In genomic region chr1:131096132-131096695, GRCm38 (mm10) we compare ENCODE assay signal across 8 mouse cellular contexts. TPM values are rescaled to one million over a fixed set of nuclear protein-coding genes. Genes with fewer than 3 reads are reported as not detected.
DNase-seq lines count a peak whose midpoint lies in the region; ATAC-seq and TF ChIP-seq lines count a peak whose summit lies in the region.

No protein-coding gene starts in this region.

- no peaks in the 10 kb centered on the region for H3K27me3 ChIP-seq in kidney, embryonic 15.5 days
- no peaks in the 10 kb centered on the region for H3K27me3 ChIP-seq in intestine, embryonic 14.5 days (replicated peaks; ENCODE audit: control insufficient read depth, insufficient read depth, low read length)
- no peaks in the 10 kb centered on the region for H3K27me3 ChIP-seq in midbrain, embryonic 16.5 days (ENCODE audit: control insufficient read depth, insufficient read depth, low read depth, low read length)

- H3K9ac ChIP-seq in kidney, embryonic 15.5 days: peak overlapping the region; percentile 93
- H3K9ac ChIP-seq in intestine, embryonic 14.5 days (ENCODE audit: low read length): peak overlapping the region; percentile 83
- H3K9ac ChIP-seq in midbrain, embryonic 16.5 days (ENCODE audit: low read depth, low read length): peak overlapping the region; percentile 85

- no peak for TF ChIP-seq POLR2A in bone marrow, adult 2 months (IDR thresholded peaks at IDR 0.05; ENCODE audit: borderline replicate concordance, control insufficient read depth, low read depth, low read length)

- ATAC-seq in kidney, embryonic 15.5 days (replicated peaks; ENCODE audit: low FRiP score): no peak
- ATAC-seq in intestine, embryonic 14.5 days (replicated peaks; ENCODE audit: low FRiP score, low TSS enrichment, low read depth): no peak
- no peak for ATAC-seq in midbrain, embryonic 16.5 days
- ATAC-seq in erythroid progenitor cell, adult 5-6 weeks (replicated peaks; ENCODE audit: low FRiP score, poor library complexity, severe bottlenecking): no peak

- 10% methylated on average over 9 of the region's 9 CpGs for WGBS in kidney, embryonic 15.5 days
- 1% methylated on average over 9 of the region's 9 CpGs for WGBS in bone marrow, adult 2 months
- 15% methylated on average over 9 of the region's 9 CpGs for whole genome bisulfite sequencing in intestine, embryonic 14.5 days
- 17% methylated on average over 9 of the region's 9 CpGs for WGBS in midbrain, embryonic 16.5 days

- H3K4me3 ChIP-seq in kidney, embryonic 15.5 days (replicated peaks): peak overlapping the region; percentile 93
- peak overlapping the region; percentile 99 for H3K4me3 ChIP-seq in bone marrow, adult 2 months (replicated peaks; ENCODE audit: control insufficient read depth, low read depth, low read length)
- peak overlapping the region; percentile 65 for H3K4me3 ChIP-seq in intestine, embryonic 14.5 days (ENCODE audit: low read depth, low read length)
- H3K4me3 ChIP-seq in midbrain, embryonic 16.5 days (ENCODE audit: low read depth, low read length): peak overlapping the region; percentile 93

- H3K36me3 ChIP-seq in kidney, embryonic 15.5 days: no peaks in the 10 kb centered on the region
- no peaks in the 10 kb centered on the region for H3K36me3 ChIP-seq in intestine, embryonic 14.5 days (ENCODE audit: control insufficient read depth, insufficient read depth, low read length)
- no peaks in the 10 kb centered on the region for H3K36me3 ChIP-seq in midbrain, embryonic 16.5 days (ENCODE audit: control insufficient read depth, insufficient read depth, low read length)

- H3K27ac ChIP-seq in kidney, embryonic 15.5 days: peak overlapping the region; percentile 95
- H3K27ac ChIP-seq in bone marrow, adult 2 months (ENCODE audit: control insufficient read depth, insufficient read depth, low read depth, low read length, poor library complexity): peak overlapping the region; percentile 97
- H3K27ac ChIP-seq in intestine, embryonic 14.5 days (ENCODE audit: low read depth): peak overlapping the region; percentile 88
- H3K27ac ChIP-seq in midbrain, embryonic 16.5 days (ENCODE audit: low read length): peak overlapping the region; percentile 75

- peaks cover 57% of the 10 kb centered on the region for H3K4me1 ChIP-seq in kidney, embryonic 15.5 days
- peaks cover 16% of the 10 kb centered on the region for H3K4me1 ChIP-seq in bone marrow, adult 2 months (ENCODE audit: control insufficient read depth, insufficient read depth, low read length)
- H3K4me1 ChIP-seq in intestine, embryonic 14.5 days (replicated peaks; ENCODE audit: control insufficient read depth, insufficient read depth, low read length): peaks cover 8% of the 10 kb centered on the region
- peaks cover 27% of the 10 kb centered on the region for H3K4me1 ChIP-seq in midbrain, embryonic 16.5 days (ENCODE audit: control insufficient read depth, insufficient read depth, low read length)

- peak overlapping the region; percentile 86 for H3K4me2 ChIP-seq in kidney, embryonic 15.5 days
- peak overlapping the region; percentile 88 for H3K4me2 ChIP-seq in intestine, embryonic 14.5 days (ENCODE audit: low read length)
- peak overlapping the region; percentile 87 for H3K4me2 ChIP-seq in midbrain, embryonic 16.5 days (ENCODE audit: low read length)

- H3K9me3 ChIP-seq in kidney, embryonic 15.5 days (replicated peaks): no peaks in the 10 kb centered on the region
- H3K9me3 ChIP-seq in intestine, embryonic 14.5 days (ENCODE audit: control insufficient read depth, low read length): no peaks in the 10 kb centered on the region
- H3K9me3 ChIP-seq in midbrain, embryonic 16.5 days (replicated peaks; ENCODE audit: control insufficient read depth, low read length, poor library complexity, severe bottlenecking): no peaks in the 10 kb centered on the region

- no peak for DNase-seq in kidney, adult 18-20 months
- no peak for DNase-seq in intestine, embryonic 14.5 days (ENCODE audit: low spot score)
- DNase-seq in frontal cortex, postnatal 10 days (ENCODE audit: low spot score in 2 of 2): no peak
- no peak for DNase-seq in ovary, postnatal 10 days (ENCODE audit: low spot score)

- TF ChIP-seq CTCF in bone marrow, adult 2 months (IDR thresholded peaks at IDR 0.05; ENCODE audit: control insufficient read depth, insufficient read depth, low read length): no peak

RNA-seq across cellular contexts. Expression of gene Mapkapk2, which starts 1.4 kb away (rescaled TPM):
- polyA plus RNA-seq in kidney, embryonic 15.5 days (2015; fragmentation: Nextera tagmentation; extraction: Ambion mirVana): 44.7 and 49.3 TPM in 2 replicates
- 22.7 and 38.1 TPM in 2 replicates for polyA plus RNA-seq in bone marrow, adult 2 months (2011; ENCODE audit: insufficient read depth, insufficient read length, low replicate concordance, missing spikeins)
- polyA plus RNA-seq in intestine, embryonic 14.5 days (2014; fragmentation: Nextera tagmentation; extraction: Ambion mirVana): 58.1 and 62.4 TPM in 2 replicates
- polyA plus RNA-seq in midbrain, embryonic 16.5 days (2015; fragmentation: Nextera tagmentation; extraction: Ambion mirVana): 12.6 and 14.9 TPM in 2 replicates
- 30.3 and 36.9 TPM in 2 replicates for total RNA-seq in erythroid progenitor cell, adult 5-6 weeks (2015; ENCODE audit: low replicate concordance)
- 16.0 and 23.2 TPM in 2 replicates for total RNA-seq in erythroid progenitor cell, adult 5-6 weeks (2017; ENCODE audit: low replicate concordance)

RNA-seq across cellular contexts. Expression of gene Dyrk3, which starts 41.9 kb away (rescaled TPM):
- polyA plus RNA-seq in kidney, embryonic 15.5 days (2015; fragmentation: Nextera tagmentation; extraction: Ambion mirVana): 5.2 and 6.8 TPM in 2 replicates
- 7.5 and 13.4 TPM in 2 replicates for polyA plus RNA-seq in bone marrow, adult 2 months (2011; ENCODE audit: insufficient read depth, insufficient read length, low replicate concordance, missing spikeins)
- polyA plus RNA-seq in intestine, embryonic 14.5 days (2014; fragmentation: Nextera tagmentation; extraction: Ambion mirVana): 5.6 and 5.7 TPM in 2 replicates
- polyA plus RNA-seq in midbrain, embryonic 16.5 days (2015; fragmentation: Nextera tagmentation; extraction: Ambion mirVana): 14.1 and 17.4 TPM in 2 replicates
- total RNA-seq in erythroid progenitor cell, adult 5-6 weeks (2015; ENCODE audit: low replicate concordance): 25.2 and 25.9 TPM in 2 replicates
- 14.4 and 23.5 TPM in 2 replicates for total RNA-seq in erythroid progenitor cell, adult 5-6 weeks (2017; ENCODE audit: low replicate concordance)

RNA-seq across cellular contexts. Expression of gene Eif2d, which starts 56.8 kb away (rescaled TPM):
- 61.4 and 68.2 TPM in 2 replicates for polyA plus RNA-seq in kidney, embryonic 15.5 days (2015; fragmentation: Nextera tagmentation; extraction: Ambion mirVana)
- polyA plus RNA-seq in bone marrow, adult 2 months (2011; ENCODE audit: insufficient read depth, insufficient read length, low replicate concordance, missing spikeins): 18.9 and 25.3 TPM in 2 replicates
- polyA plus RNA-seq in intestine, embryonic 14.5 days (2014; fragmentation: Nextera tagmentation; extraction: Ambion mirVana): 62.8 and 66.0 TPM in 2 replicates
- polyA plus RNA-seq in midbrain, embryonic 16.5 days (2015; fragmentation: Nextera tagmentation; extraction: Ambion mirVana): 46.8 and 51.1 TPM in 2 replicates
- total RNA-seq in erythroid progenitor cell, adult 5-6 weeks (2015; ENCODE audit: low replicate concordance): 28.1 and 29.6 TPM in 2 replicates
- total RNA-seq in erythroid progenitor cell, adult 5-6 weeks (2017; ENCODE audit: low replicate concordance): 14.4 and 19.4 TPM in 2 replicates
